Mouse (Mus musculus): ENCODE data around the gene Igfbp6.

Igfbp6 gene

GRCm38 (mm10) chr15:102177417-102177816 is 33.3 kb downstream of the Igfbp6 start:
- DNase-seq: no peak

- DNase-seq: peak; percentile 58 to 67
Measured at GRCm38 (mm10) chr15:102178279-102178678, 34.1 kb downstream of the Igfbp6 start.

GRCm38 (mm10) chr15:102179106-102179505 is 34.9 kb downstream of the Igfbp6 start:
- no peak for DNase-seq

- DNase-seq: no peak
Measured at GRCm38 (mm10) chr15:102179924-102180323, 35.8 kb downstream of the Igfbp6 start.

GRCm38 (mm10) chr15:102183076-102183475 is 38.9 kb downstream of the Igfbp6 start:
- DNase-seq: no peak

- DNase-seq: no peak
Measured at GRCm38 (mm10) chr15:102186239-102186638, 42.1 kb downstream of the Igfbp6 start.

GRCm38 (mm10) chr15:102188096-102188495 is 43.9 kb downstream of the Igfbp6 start:
- DNase-seq: no peak

- DNase-seq: no peak
Measured at GRCm38 (mm10) chr15:102188883-102189282, 44.7 kb downstream of the Igfbp6 start.

- no peak for DNase-seq
Measured at GRCm38 (mm10) chr15:102191699-102192098, 47.5 kb downstream of the Igfbp6 start.

GRCm38 (mm10) chr15:102192271-102192812 is 48.2 kb downstream of the Igfbp6 start:
- DNase-seq: no peak

GRCm38 (mm10) chr15:102192820-102193386 is 48.7 kb downstream of the Igfbp6 start:
- no peak for DNase-seq

- DNase-seq: no peak
Measured at GRCm38 (mm10) chr15:102193652-102194051, 49.5 kb downstream of the Igfbp6 start.

GRCm38 (mm10) chr15:102194439-102194838 is 50.3 kb downstream of the Igfbp6 start:
- no peak for DNase-seq

- DNase-seq: no peak
Measured at GRCm38 (mm10) chr15:102195373-102195772, 51.2 kb downstream of the Igfbp6 start.

- no peak for DNase-seq
Measured at GRCm38 (mm10) chr15:102198841-102199240, 54.7 kb downstream of the Igfbp6 start.
